Mouse (Mus musculus) midbrain, embryonic 14.5 days (tissue): ENCODE results near the gene Ccdc169. TPM values are rescaled to one million over a fixed set of nuclear protein-coding genes. Genes with fewer than 3 reads are reported as not detected.
"Not testable (repeated sequence)": the region's sequence is repeated elsewhere in the genome, so short reads cannot be mapped to it uniquely, and the experiment has no call there.

Source experiments
- ATAC-seq: fragments of 200-750 bp; cut with Nextera tagmentation; 2 replicates; pipeline ENCODE4 v1.8.0; 2017; ENCODE audit warnings: moderate number of reproducible peaks, moderate library complexity; ENCODE audit not compliant: low FRiP score, low TSS enrichment
- DNase-seq: peaks from one replicate; pipeline ENCODE4 v3.0.0-alpha.2; 2015
- H3K27ac ChIP-seq: fragments of 300-500 bp; sonication (generic); replicated peaks from 2 replicates; pipeline ENCODE4 v1.5.1; 2014; ENCODE audit warnings: mild to moderate bottlenecking, low read depth, low read length, moderate library complexity
- H3K27me3 ChIP-seq: fragments of 300-500 bp; sonication (generic); 2 replicates; pipeline ENCODE4 v1.6.1; 2014; ENCODE audit warnings: low read length, control low read depth, mixed read lengths; ENCODE audit not compliant: control insufficient read depth, insufficient read depth
- H3K36me3 ChIP-seq: fragments of 300-500 bp; sonication (generic); 2 replicates; pipeline ENCODE4 v1.6.1; 2014; ENCODE audit warnings: low read length, control low read depth; ENCODE audit not compliant: control insufficient read depth, insufficient read depth
- H3K4me1 ChIP-seq: fragments of 300-500 bp; sonication (generic); 2 replicates; pipeline ENCODE4 v1.6.1; 2014; ENCODE audit warnings: mild to moderate bottlenecking, antibody characterized with exemption, low read length, control low read depth; ENCODE audit not compliant: control insufficient read depth, insufficient read depth
- H3K4me2 ChIP-seq: fragments of 300-500 bp; sonication (generic); 2 replicates; pipeline ENCODE4 v1.6.1; 2014; ENCODE audit warnings: mild to moderate bottlenecking, low read length, moderate library complexity
- H3K4me3 ChIP-seq: fragments of 300-500 bp; sonication (generic); replicated peaks from 2 replicates; pipeline ENCODE4 v1.5.1; 2014; ENCODE audit warnings: low read depth, low read length
- H3K9ac ChIP-seq: fragments of 300-500 bp; sonication (generic); replicated peaks from 2 replicates; pipeline ENCODE4 v1.6.1; 2014; ENCODE audit warnings: mild to moderate bottlenecking, low read length, moderate library complexity
- H3K9me3 ChIP-seq: fragments of 300-500 bp; sonication (generic); 2 replicates; pipeline ENCODE4 v1.6.1; 2016; ENCODE audit warnings: low read length, control low read depth, mixed read lengths; ENCODE audit not compliant: control insufficient read depth
- WGBS: fragments of 180-500 bp; shearing (Covaris S2); extraction: QIAGEN DNeasy Blood & Tissue Kit; methylation state at CpG from one replicate; pipeline ENCODE4 v1.1.7; 2014; 5-methylcytosine and 5-hydroxymethylcytosine counted together
- polyA plus RNA-seq: library from polyadenylated mRNA; unstranded; fragments of >200 nt; fragmentation: Nextera tagmentation; extraction: Ambion mirVana; gene quantifications from 2 replicates; pipeline ENCODE4 v1.2.1, GENCODE M21; 2014

Ccdc169 gene
- polyA plus RNA-seq, 1 experiment from 2014 or later: 0.12 TPM

DNA sequence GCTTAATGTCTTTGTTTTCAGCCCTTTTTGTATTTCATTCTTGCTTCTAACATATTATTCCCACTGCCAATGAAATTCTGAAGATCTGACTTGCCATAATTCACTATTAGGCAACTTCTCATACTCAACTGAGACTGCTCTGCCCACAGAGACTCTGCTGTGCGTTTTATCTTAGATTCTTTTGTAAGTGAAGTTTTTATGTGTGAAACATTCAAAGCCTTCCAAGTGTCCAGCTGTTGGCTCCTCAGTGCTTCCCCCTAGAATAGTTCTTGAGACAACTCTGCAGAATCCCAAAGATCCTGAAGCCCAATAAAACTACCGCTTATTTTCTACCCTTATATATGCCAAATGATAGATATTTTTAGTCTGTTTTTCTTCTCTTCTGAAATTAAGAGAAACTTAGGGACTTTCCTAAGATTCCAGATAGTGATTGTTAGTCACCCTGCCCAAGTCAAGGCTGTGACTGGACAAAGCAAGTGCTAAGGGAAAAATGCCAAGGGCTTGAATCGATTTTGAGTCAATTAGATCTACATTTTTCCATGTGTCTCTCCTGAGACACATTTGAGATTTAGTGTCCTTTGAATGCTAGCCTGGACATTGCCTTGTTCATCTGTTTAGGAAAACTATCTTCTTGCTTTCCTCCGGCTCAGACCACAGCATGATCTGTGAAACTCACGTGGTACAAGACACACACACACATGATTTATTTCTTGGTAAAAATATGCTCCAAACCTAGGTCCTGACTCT, 58.6 kb downstream of the Ccdc169 start:
- 90% methylated on average over 5 of the region's 5 CpGs for WGBS
- no peak overlapping the region for H3K4me3 ChIP-seq
- ATAC-seq: no peak

DNA sequence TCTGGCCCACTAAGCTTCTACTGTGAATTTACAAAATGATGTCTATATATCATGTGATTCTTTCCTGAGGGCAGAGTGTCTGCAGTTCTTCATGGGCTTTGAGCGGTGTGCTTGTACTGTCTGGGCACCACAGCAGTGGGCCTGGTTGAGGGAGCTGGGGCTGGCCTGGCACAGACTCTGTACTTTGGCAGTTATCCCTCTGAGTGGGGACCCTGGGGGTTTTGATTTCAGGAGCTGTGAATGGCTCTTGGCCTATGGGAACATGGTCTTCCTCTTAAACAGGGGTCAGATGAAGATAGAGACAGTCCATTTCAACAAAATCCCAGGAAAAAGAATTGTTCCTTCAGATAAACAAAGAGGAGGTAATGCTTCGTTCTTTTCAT, 59.2 kb downstream of the Ccdc169 start:
- no peak for ATAC-seq
- 90% methylated on average over 2 of the region's 2 CpGs for WGBS

More for the DNA sequence above, 58.6 kb downstream of the Ccdc169 start:
- no peaks in the 10 kb centered on the region for H3K27me3 ChIP-seq
- H3K4me2 ChIP-seq: no peak overlapping the region
- H3K36me3 ChIP-seq: no peaks in the 10 kb centered on the region
- DNase-seq: no peak
- no peaks in the 10 kb centered on the region for H3K9me3 ChIP-seq
- no peak overlapping the region for H3K9ac ChIP-seq
- no peak overlapping the region for H3K27ac ChIP-seq
- H3K4me1 ChIP-seq: no peaks in the 10 kb centered on the region

DNA sequence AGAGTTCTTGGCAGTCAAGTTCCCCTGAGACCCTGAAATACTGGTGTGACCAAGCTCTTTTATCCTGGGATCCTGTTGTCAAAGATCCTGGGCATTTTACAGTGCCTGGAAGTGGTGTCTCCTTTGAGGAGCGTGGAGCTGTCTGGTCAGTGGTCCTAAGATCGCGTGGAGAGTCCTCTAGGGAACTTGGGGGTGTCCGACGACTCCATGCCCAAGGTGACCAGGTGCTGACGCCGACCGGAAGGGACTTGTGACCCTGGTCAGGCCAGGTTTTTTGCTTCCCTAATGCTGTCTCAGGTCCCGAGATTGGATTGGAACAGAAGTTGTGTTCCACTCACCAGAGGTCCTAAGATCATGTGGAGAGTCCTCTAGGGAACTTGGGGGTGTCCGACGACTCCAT, 66.5 kb downstream of the Ccdc169 start:
- H3K36me3 ChIP-seq, H3K9ac ChIP-seq, H3K4me2 ChIP-seq, H3K9me3 ChIP-seq, DNase-seq, ATAC-seq, H3K4me1 ChIP-seq, H3K27ac ChIP-seq, H3K27me3 ChIP-seq, H3K4me3 ChIP-seq: not testable (repeated sequence)
- WGBS: 92% methylated on average over 11 of the region's 11 CpGs

More for the DNA sequence above, 59.2 kb downstream of the Ccdc169 start:
- no peak overlapping the region for H3K4me2 ChIP-seq
- DNase-seq: no peak
- no peak overlapping the region for H3K9ac ChIP-seq
- H3K27me3 ChIP-seq: no peaks in the 10 kb centered on the region
- H3K4me1 ChIP-seq: no peaks in the 10 kb centered on the region
- H3K9me3 ChIP-seq: no peaks in the 10 kb centered on the region
- no peak overlapping the region for H3K4me3 ChIP-seq
- no peaks in the 10 kb centered on the region for H3K36me3 ChIP-seq
- no peak overlapping the region for H3K27ac ChIP-seq

- Histone ChIP-seq H3K36me3 (no peaks in the 10 kb centered on the region), H3K27ac (no peak overlapping the region), H3K9ac (no peak overlapping the region), H3K9me3 (no peaks in the 10 kb centered on the region), H3K4me1 (no peaks in the 10 kb centered on the region), H3K4me3 (no peak overlapping the region), H3K4me2 (no peak overlapping the region), H3K27me3 (no peaks in the 10 kb centered on the region)
- no peak for DNase-seq
- WGBS: over 99% methylated on average over 2 of the region's 2 CpGs
- ATAC-seq: no peak
These were observed 69.3 kb downstream of the Ccdc169 start for GRCm38 (mm10) chr3:55206413-55206812.

- Histone ChIP-seq H3K27me3 (no peaks in the 10 kb centered on the region), H3K4me3 (no peak overlapping the region), H3K4me1 (0 out of 2 replicates have a peak, but pooled peaks cover 4% of the 10 kb centered on the region), H3K9ac (no peak overlapping the region), H3K9me3 (no peaks in the 10 kb centered on the region), H3K27ac (no peak overlapping the region), H3K36me3 (no peaks in the 10 kb centered on the region), H3K4me2 (no peak overlapping the region)
- 43% methylated on average over 6 of the region's 6 CpGs for WGBS
- no peak for ATAC-seq
- DNase-seq: no peak
These were observed 70.5 kb downstream of the Ccdc169 start for GRCm38 (mm10) chr3:55207665-55208064.

GRCm38 (mm10) chr3:55212254-55212653, 75.1 kb downstream of the Ccdc169 start:
- DNase-seq (peak; percentile 28), ATAC-seq (no peak)
- Histone ChIP-seq H3K9me3 (no peaks in the 10 kb centered on the region), H3K27me3 (no peaks in the 10 kb centered on the region), H3K9ac (no peak overlapping the region), H3K4me3 (no peak overlapping the region), H3K4me1 (peaks cover 17% of the 10 kb centered on the region), H3K4me2 (no peak overlapping the region), H3K27ac (no peak overlapping the region), H3K36me3 (no peaks in the 10 kb centered on the region)
- 23% methylated on average over 2 of the region's 2 CpGs for WGBS

DNA sequence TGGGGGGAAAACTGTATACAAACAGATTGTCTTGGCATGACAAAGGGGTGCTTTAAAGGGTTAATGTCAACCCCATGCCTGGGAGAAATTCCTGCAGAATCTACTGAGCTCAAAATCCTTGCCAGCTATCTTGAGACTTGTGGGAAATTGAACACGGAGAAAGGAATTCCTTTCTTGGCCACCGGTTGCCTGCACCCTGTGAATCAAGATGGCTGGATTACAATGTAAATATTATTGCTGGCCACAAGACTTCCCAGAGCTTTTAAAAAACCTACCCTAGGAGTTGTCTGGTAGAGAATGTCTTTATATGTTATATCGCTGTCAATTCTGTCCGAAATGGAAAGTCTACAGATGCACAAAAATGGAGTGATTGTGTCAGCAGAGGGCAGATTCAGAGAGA, 76.6 kb downstream of the Ccdc169 start:
- Histone ChIP-seq H3K36me3 (no peaks in the 10 kb centered on the region), H3K9me3 (no peaks in the 10 kb centered on the region), H3K9ac (no peak overlapping the region), H3K4me3 (no peak overlapping the region), H3K4me2 (no peak overlapping the region), H3K27ac (no peak overlapping the region; the same call in 1 of the 2 replicates), H3K27me3 (no peaks in the 10 kb centered on the region), H3K4me1 (peaks cover 17% of the 10 kb centered on the region)
- 52% methylated on average over 4 of the region's 4 CpGs for WGBS
- ATAC-seq (no peak), DNase-seq (peak; percentile 19)

- peaks cover 17% of the 10 kb centered on the region for H3K4me1 ChIP-seq
- no peak overlapping the region; the same call in 1 of the 2 replicates for H3K27ac ChIP-seq
- DNase-seq (peak; percentile 67), ATAC-seq (no peak; the same call in 1 of the 2 replicates)
- H3K27me3 ChIP-seq: no peaks in the 10 kb centered on the region
- H3K4me3 ChIP-seq: no peak overlapping the region
- H3K9me3 ChIP-seq: no peaks in the 10 kb centered on the region
- H3K4me2 ChIP-seq: no peak overlapping the region
- H3K9ac ChIP-seq: no peak overlapping the region
- H3K36me3 ChIP-seq: no peaks in the 10 kb centered on the region
- WGBS: 61% methylated on average over 6 of the region's 6 CpGs
These were observed 77.3 kb downstream of the Ccdc169 start for GRCm38 (mm10) chr3:55214413-55214812.

DNA sequence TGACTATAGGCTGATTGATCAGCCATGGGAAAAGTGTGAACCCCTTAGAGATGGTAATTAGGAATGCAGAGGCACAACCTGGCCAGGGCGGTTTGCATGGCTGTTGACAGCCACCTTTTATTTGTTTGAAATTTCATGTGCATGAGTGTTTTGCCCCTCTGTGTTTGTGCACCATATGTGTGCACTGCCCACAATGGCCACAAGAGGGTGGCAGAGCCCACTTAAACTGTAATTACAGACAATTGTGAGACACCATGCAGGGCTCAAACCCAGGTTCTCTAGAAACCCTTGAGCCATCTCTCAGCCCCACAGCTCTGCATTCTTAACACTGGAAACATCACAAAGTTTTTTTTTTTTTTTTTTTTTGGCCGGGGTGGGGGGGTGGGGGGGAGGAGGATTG, 85.4 kb downstream of the Ccdc169 start:
- Histone ChIP-seq H3K4me1 (peaks cover 14% of the 10 kb centered on the region), H3K27ac (no peak overlapping the region), H3K27me3 (no peaks in the 10 kb centered on the region), H3K4me3 (no peak overlapping the region), H3K36me3 (no peaks in the 10 kb centered on the region), H3K4me2 (no peak overlapping the region), H3K9ac (no peak overlapping the region), H3K9me3 (0 out of 2 replicates have a peak, but pooled peaks cover 3% of the 10 kb centered on the region)
- DNase-seq: no peak
- no peak for ATAC-seq
- WGBS: 95% methylated on average over 2 of the region's 2 CpGs
